Mouse (Mus musculus): ENCODE results near the gene Ttll1.

DNA sequence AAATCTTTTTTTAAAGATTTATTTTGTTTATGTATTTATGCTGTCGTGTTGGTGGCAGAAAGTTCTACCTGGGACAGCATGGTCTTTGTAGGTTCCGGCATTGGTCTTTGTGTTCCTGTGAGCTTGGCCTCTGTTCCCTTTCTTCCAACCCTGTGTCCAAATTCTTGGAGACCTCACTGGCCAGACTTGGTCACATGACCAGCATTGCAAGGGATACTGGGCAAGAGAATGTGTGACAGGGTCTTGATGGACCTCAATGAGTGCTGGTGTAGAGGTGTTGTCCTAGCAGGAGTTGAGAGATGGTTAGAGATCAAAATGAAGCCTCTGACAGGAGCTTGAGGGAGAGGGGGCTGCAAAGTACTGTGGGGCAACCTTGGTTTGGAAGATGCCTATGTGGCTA lies 28.2 kb upstream of the Ttll1 start:
- TF ChIP-seq POLR2A (IDR thresholded peaks at IDR 0.05; ENCODE audit: extremely low read depth, insufficient read depth, low read length) (no peak), CTCF (IDR thresholded peaks at IDR 0.05; ENCODE audit: low read depth, low read length) (no peak)

Data from liver, adult 2 months (tissue).